In genomic region chr2:28618777-28619336, GRCm38 (mm10) we compare ENCODE assay signal across 24 mouse cellular contexts. TPM values are rescaled to one million over a fixed set of nuclear protein-coding genes. Genes with fewer than 3 reads are reported as not detected.
DNase-seq lines count a peak whose midpoint lies in the region; ATAC-seq lines count a peak whose summit lies in the region.
"Had no signal": no experiment of that assay in that cellular context is flagged by ENCODE, and none has a peak within 500 bp of the region (broad histone marks: within the 10 kb centered on the region; RNA-seq: fewer than 3 reads in every experiment).

No protein-coding gene starts in this region.

- no peak for ATAC-seq in heart, embryonic 13.5 days (ENCODE audit: extremely low read depth, insufficient number of reproducible peaks, low FRiP score, low TSS enrichment)
- ATAC-seq in common myeloid progenitor, adult 5-6 weeks (replicated peaks; ENCODE audit: low read depth, poor library complexity, severe bottlenecking) = peak; percentile 16
- no peak for ATAC-seq in liver, embryonic 15.5 days (ENCODE audit: insufficient read depth)
- peak; percentile 42 for ATAC-seq in neutrophil, adult 5-6 weeks (ENCODE audit: extremely low read depth, insufficient number of reproducible peaks, low FRiP score, poor library complexity, severe bottlenecking)
- ATAC-seq in CD4-positive, CD25-positive, alpha-beta regulatory T cell, adult 4 months = no peak
- no peak for ATAC-seq in kidney, embryonic 16.5 days (ENCODE audit: low FRiP score, low TSS enrichment)
- ATAC-seq: forebrain, embryonic 13.5 days had no signal

- no peak for DNase-seq in heart, adult 9 months (ENCODE audit: low spot score in 2 of 2)
- DNase-seq in spleen, adult 18-20 months = no peak
- DNase-seq: cerebellum, adult 8-10 months; kidney, adult 9 months; lung, adult 18-20 months; lung, postnatal 36 days; thymus, postnatal 36 days had no signal

- no peaks in the 10 kb centered on the region for H3K36me3 ChIP-seq in heart, embryonic 13.5 days
- H3K36me3 ChIP-seq in liver, embryonic 15.5 days (replicated peaks) = peaks cover 45% of the 10 kb centered on the region
- no peaks in the 10 kb centered on the region for H3K36me3 ChIP-seq in kidney, embryonic 16.5 days (ENCODE audit: insufficient read depth, low read length)
- H3K36me3 ChIP-seq: embryonic facial prominence, embryonic 10.5 days; limb, embryonic 10.5 days; midbrain, embryonic 12.5 days; neural tube, embryonic 12.5 days had no signal

- 0 out of 2 replicates have a peak overlapping the region, but pooled peaks have one; percentile 38 for H3K9ac ChIP-seq in heart, embryonic 13.5 days
- H3K9ac ChIP-seq in liver, embryonic 15.5 days = peak overlapping the region; percentile 79
- H3K9ac ChIP-seq in kidney, embryonic 16.5 days (replicated peaks; ENCODE audit: low read length) = no peak overlapping the region
- H3K9ac ChIP-seq: forebrain, embryonic 13.5 days; hindbrain, embryonic 14.5 days; midbrain, embryonic 12.5 days; neural tube, embryonic 12.5 days had no signal

- H3K9me3 ChIP-seq in heart, embryonic 13.5 days = no peaks in the 10 kb centered on the region
- no peaks in the 10 kb centered on the region for H3K9me3 ChIP-seq in liver, embryonic 15.5 days (replicated peaks)
- no peaks in the 10 kb centered on the region for H3K9me3 ChIP-seq in kidney, embryonic 16.5 days (ENCODE audit: low read length)
- H3K9me3 ChIP-seq: embryonic facial prominence, embryonic 10.5 days; forebrain, embryonic 13.5 days; limb, embryonic 10.5 days; midbrain, embryonic 12.5 days; neural tube, embryonic 12.5 days had no signal

- H3K27me3 ChIP-seq in heart, embryonic 13.5 days (replicated peaks) = peaks cover 50% of the 10 kb centered on the region
- no peaks in the 10 kb centered on the region; the same call in 1 of the 2 replicates for H3K27me3 ChIP-seq in liver, embryonic 15.5 days
- peaks cover 17% of the 10 kb centered on the region for H3K27me3 ChIP-seq in kidney, embryonic 16.5 days (ENCODE audit: insufficient read depth, low read length)

- 73% methylated on average over 6 of the region's 6 CpGs for WGBS in heart, embryonic 13.5 days
- 16% methylated on average over 6 of the region's 6 CpGs for WGBS in liver, embryonic 15.5 days (ENCODE audit: insufficient replicate concordance)
- 80% methylated on average over 6 of the region's 6 CpGs for WGBS in kidney, embryonic 16.5 days

- peaks cover 27% of the 10 kb centered on the region for H3K4me1 ChIP-seq in heart, embryonic 13.5 days
- peaks cover 75% of the 10 kb centered on the region for H3K4me1 ChIP-seq in liver, embryonic 15.5 days (replicated peaks)
- peaks cover 10% of the 10 kb centered on the region for H3K4me1 ChIP-seq in kidney, embryonic 16.5 days (ENCODE audit: insufficient read depth, low read length)
- H3K4me1 ChIP-seq: midbrain, embryonic 12.5 days; neural tube, embryonic 12.5 days had no signal

- peak overlapping the region; percentile 36; the same call in 1 of the 2 replicates for H3K4me3 ChIP-seq in heart, embryonic 13.5 days
- H3K4me3 ChIP-seq in liver, embryonic 15.5 days (replicated peaks) = peak overlapping the region; percentile 80
- no peak overlapping the region for H3K4me3 ChIP-seq in kidney, embryonic 16.5 days (ENCODE audit: low read length)
- H3K4me3 ChIP-seq: embryonic facial prominence, embryonic 10.5 days; forebrain, embryonic 13.5 days; limb, embryonic 10.5 days; midbrain, embryonic 12.5 days; neural tube, embryonic 12.5 days had no signal

- H3K4me2 ChIP-seq in heart, embryonic 13.5 days = peak overlapping the region; percentile 51
- H3K4me2 ChIP-seq in liver, embryonic 15.5 days = peak overlapping the region; percentile 74
- H3K4me2 ChIP-seq in kidney, embryonic 16.5 days (replicated peaks; ENCODE audit: low read depth, low read length) = no peak overlapping the region
- H3K4me2 ChIP-seq: forebrain, embryonic 13.5 days; hindbrain, embryonic 14.5 days; midbrain, embryonic 12.5 days; neural tube, embryonic 12.5 days had no signal

- H3K27ac ChIP-seq in heart, embryonic 13.5 days (replicated peaks) = no peak overlapping the region
- peak overlapping the region; percentile 97 for H3K27ac ChIP-seq in liver, embryonic 15.5 days (replicated peaks)
- H3K27ac ChIP-seq in kidney, embryonic 16.5 days (ENCODE audit: low read length) = no peak overlapping the region
- H3K27ac ChIP-seq: embryonic facial prominence, embryonic 10.5 days; forebrain, embryonic 13.5 days; hindbrain, embryonic 14.5 days; limb, embryonic 10.5 days; midbrain, embryonic 12.5 days; neural tube, embryonic 12.5 days had no signal

RNA-seq across cellular contexts. Expression of gene Gfi1b, which starts 2.9 kb away (rescaled TPM):
- 2.8 and 4.7 TPM in 2 replicates for polyA plus RNA-seq in heart, embryonic 13.5 days (2015; fragmentation: Nextera tagmentation; extraction: Ambion mirVana)
- 29.5 and 30.7 TPM in 2 replicates for total RNA-seq in common myeloid progenitor, adult 5-6 weeks (2017)
- 88.2 and 91.9 TPM in 2 replicates for polyA plus RNA-seq in liver, embryonic 15.5 days (2015; fragmentation: Nextera tagmentation; extraction: Ambion mirVana)
- 0.35 and 0.98 TPM in 2 replicates for total RNA-seq in neutrophil, adult 5-6 weeks (2017)
- not detected for polyA plus RNA-seq in CD4-positive, CD25-positive, alpha-beta regulatory T cell, adult 4 months (2017; shearing (Covaris generic))
- polyA plus RNA-seq in kidney, embryonic 16.5 days (2015; fragmentation: Nextera tagmentation; extraction: Ambion mirVana) = 0.33 and 0.42 TPM in 2 replicates
- total RNA-seq: layer of hippocampus, postnatal 10 days; left cerebral cortex, adult 8-10 months had no signal
- polyA plus RNA-seq: hindbrain, embryonic 14.5 days; intestine, embryonic 14.5 days had no signal

RNA-seq across cellular contexts. Expression of gene Tsc1, which starts 22.2 kb away (rescaled TPM):
- 16.2 and 16.4 TPM in 2 replicates for polyA plus RNA-seq in heart, embryonic 13.5 days (2015; fragmentation: Nextera tagmentation; extraction: Ambion mirVana)
- 14.5 and 18.7 TPM in 2 replicates for total RNA-seq in common myeloid progenitor, adult 5-6 weeks (2017)
- polyA plus RNA-seq in liver, embryonic 15.5 days (2015; fragmentation: Nextera tagmentation; extraction: Ambion mirVana) = 8.9 and 10.0 TPM in 2 replicates
- 32.5 and 32.9 TPM in 2 replicates for total RNA-seq in neutrophil, adult 5-6 weeks (2017)
- polyA plus RNA-seq in CD4-positive, CD25-positive, alpha-beta regulatory T cell, adult 4 months (2017; shearing (Covaris generic)) = 10 to 100 TPM; 15.9 to 33.3 TPM
- 23.1 and 23.3 TPM in 2 replicates for polyA plus RNA-seq in kidney, embryonic 16.5 days (2015; fragmentation: Nextera tagmentation; extraction: Ambion mirVana)

RNA-seq across cellular contexts. Expression of gene Gtf3c5, which starts 35.3 kb away (rescaled TPM):
- 29.8 and 30.9 TPM in 2 replicates for polyA plus RNA-seq in heart, embryonic 13.5 days (2015; fragmentation: Nextera tagmentation; extraction: Ambion mirVana)
- total RNA-seq in common myeloid progenitor, adult 5-6 weeks (2017) = 9.7 and 19.0 TPM in 2 replicates
- 12.6 and 14.3 TPM in 2 replicates for polyA plus RNA-seq in liver, embryonic 15.5 days (2015; fragmentation: Nextera tagmentation; extraction: Ambion mirVana)
- 9.5 and 10.4 TPM in 2 replicates for total RNA-seq in neutrophil, adult 5-6 weeks (2017)
- polyA plus RNA-seq in CD4-positive, CD25-positive, alpha-beta regulatory T cell, adult 4 months (2017; shearing (Covaris generic)) = 10 to 100 TPM; 18.5 to 27.0 TPM
- polyA plus RNA-seq in kidney, embryonic 16.5 days (2015; fragmentation: Nextera tagmentation; extraction: Ambion mirVana) = 48.5 and 49.7 TPM in 2 replicates

RNA-seq across cellular contexts. Expression of gene Cel, which starts 55.7 kb away (rescaled TPM):
- 0.31 TPM in 1 of 2 replicates, not detected in the other for polyA plus RNA-seq in heart, embryonic 13.5 days (2015; fragmentation: Nextera tagmentation; extraction: Ambion mirVana)
- total RNA-seq in common myeloid progenitor, adult 5-6 weeks (2017) = not detected in 2 replicates
- 0.45 and 5.1 TPM in 2 replicates for polyA plus RNA-seq in liver, embryonic 15.5 days (2015; fragmentation: Nextera tagmentation; extraction: Ambion mirVana)
- not detected in 2 replicates for total RNA-seq in neutrophil, adult 5-6 weeks (2017)
- polyA plus RNA-seq in CD4-positive, CD25-positive, alpha-beta regulatory T cell, adult 4 months (2017; shearing (Covaris generic)) = not detected
- polyA plus RNA-seq in kidney, embryonic 16.5 days (2015; fragmentation: Nextera tagmentation; extraction: Ambion mirVana) = not detected in 2 replicates
- total RNA-seq: layer of hippocampus, postnatal 10 days; left cerebral cortex, adult 8-10 months had no signal
- polyA plus RNA-seq: embryonic facial prominence, embryonic 10.5 days; forebrain, embryonic 13.5 days; heart, postnatal 0 days; hindbrain, embryonic 14.5 days; limb, embryonic 10.5 days; midbrain, embryonic 12.5 days; neural tube, embryonic 12.5 days; stomach, embryonic 14.5 days had no signal

Comparison
In these comparisons a context has a peak if more than half of its experiments do, and no peak if none do; other contexts are left out.
1. ATAC-seq: peak in common myeloid progenitor, adult 5-6 weeks (single experiment) and neutrophil, adult 5-6 weeks (single experiment); none in heart, embryonic 13.5 days (single experiment), liver, embryonic 15.5 days (single experiment), CD4-positive, CD25-positive, alpha-beta regulatory T cell, adult 4 months (single experiment) and kidney, embryonic 16.5 days (single experiment).
2. RNA of gene Gfi1b, which starts 2.9 kb away (polyA plus RNA-seq): 88.2 to 91.9 TPM in liver, embryonic 15.5 days; 2.8 to 4.7 TPM in heart, embryonic 13.5 days, 0.33 to 0.42 TPM in kidney, embryonic 16.5 days and not detected in CD4-positive, CD25-positive, alpha-beta regulatory T cell, adult 4 months; every median in the first group is over 10 times any median in the second.